Mouse (Mus musculus) heart, embryonic 11.5 days (tissue): Measurements from ENCODE around the gene Mrm1. TPM values are rescaled to one million over a fixed set of nuclear protein-coding genes. Genes with fewer than 3 reads are reported as not detected.

Experiments
- ATAC-seq: fragments of 200-750 bp; cut with Nextera tagmentation; replicated peaks from 2 replicates; pipeline ENCODE4 v1.8.0; 2017; ENCODE audit warnings: moderate library complexity; ENCODE audit not compliant: insufficient number of reproducible peaks, low FRiP score, low TSS enrichment
- H3K27ac ChIP-seq: fragments of 300-500 bp; sonication (generic); 2 replicates; pipeline ENCODE4 v1.5.1; 2014; ENCODE audit warnings: mild to moderate bottlenecking, low read depth, low read length
- H3K27me3 ChIP-seq: fragments of 300-500 bp; sonication (generic); 2 replicates; pipeline ENCODE4 v1.6.1; 2014; ENCODE audit warnings: mild to moderate bottlenecking, low read length, mixed read lengths; ENCODE audit not compliant: control insufficient read depth, insufficient read depth
- H3K36me3 ChIP-seq: fragments of 300-500 bp; sonication (generic); 2 replicates; pipeline ENCODE4 v1.6.1; 2014; ENCODE audit warnings: mild to moderate bottlenecking, low read length, moderate library complexity, mixed read lengths; ENCODE audit not compliant: control insufficient read depth, insufficient read depth
- H3K4me1 ChIP-seq: fragments of 300-500 bp; sonication (generic); 2 replicates; pipeline ENCODE4 v1.6.1; 2014; ENCODE audit warnings: low read length; ENCODE audit not compliant: control insufficient read depth, insufficient read depth
- H3K4me2 ChIP-seq: fragments of 300-500 bp; sonication (generic); 2 replicates; pipeline ENCODE4 v1.6.1; 2014; ENCODE audit warnings: mild to moderate bottlenecking, moderate library complexity
- H3K4me3 ChIP-seq: fragments of 300-500 bp; sonication (generic); 2 replicates; pipeline ENCODE4 v1.5.1; 2014; ENCODE audit warnings: low read depth, low read length
- H3K9ac ChIP-seq: fragments of 300-500 bp; sonication (generic); 2 replicates; pipeline ENCODE4 v1.6.1; 2014; ENCODE audit warnings: mild to moderate bottlenecking, low read depth, low read length, moderate library complexity
- H3K9me3 ChIP-seq: fragments of 300-500 bp; sonication (generic); replicated peaks from 2 replicates; pipeline ENCODE4 v1.6.1; 2016; ENCODE audit warnings: low read length; ENCODE audit not compliant: control insufficient read depth
- WGBS: fragments of 180-500 bp; shearing (Covaris S2); extraction: QIAGEN DNeasy Blood & Tissue Kit; methylation state at CpG from one replicate; pipeline ENCODE4 v1.1.7; 2014; ENCODE audit not compliant: insufficient replicate concordance; 5-methylcytosine and 5-hydroxymethylcytosine counted together
- polyA plus RNA-seq: library from polyadenylated mRNA; unstranded; fragments of >200 nt; fragmentation: Nextera tagmentation; extraction: Ambion mirVana; gene quantifications from 2 replicates; pipeline ENCODE4 v1.2.1, GENCODE M21; 2014

The Mrm1 gene
- 13.0 and 13.4 TPM in 2 replicates for polyA plus RNA-seq

GRCm38 (mm10) chr11:84818961-84819692 is at the start of gene Mrm1:
Gene Mrm1, minus strand, starts transcription at chr11:84819515.
- peak; percentile 70 for ATAC-seq
- H3K27ac ChIP-seq = peak within 1 kb of the TSS; percentile 87
- H3K27me3 ChIP-seq = peaks cover 5% of the 10 kb centered on the region; the same call in 1 of the 2 replicates
- H3K36me3 ChIP-seq = no peaks in the 10 kb centered on the region
- H3K9ac ChIP-seq = peak within 1 kb of the TSS; percentile 85
- peaks cover 20% of the 10 kb centered on the region for H3K4me1 ChIP-seq
- WGBS = under 1% methylated on average over 55 of the region's 55 CpGs
- H3K9me3 ChIP-seq = no peaks in the 10 kb centered on the region
- peak within 1 kb of the TSS; percentile 97 for H3K4me2 ChIP-seq
- peak within 1 kb of the TSS; percentile 65 for H3K4me3 ChIP-seq

- ATAC-seq = no peak
- H3K36me3 ChIP-seq = no peaks in the 10 kb centered on the region
- peak overlapping the region; percentile 84 for H3K4me3 ChIP-seq
- H3K9ac ChIP-seq = peak overlapping the region; percentile 93
- no peaks in the 10 kb centered on the region for H3K27me3 ChIP-seq
- WGBS = 11% methylated on average over 7 of the region's 7 CpGs
- H3K27ac ChIP-seq = peak overlapping the region; percentile 99
- peak overlapping the region; percentile 85 for H3K4me2 ChIP-seq
- no peaks in the 10 kb centered on the region for H3K9me3 ChIP-seq
- H3K4me1 ChIP-seq = peaks cover 9% of the 10 kb centered on the region
Observed at GRCm38 (mm10) chr11:84868786-84869259, 49.5 kb upstream of the Mrm1 start.

- no peak for ATAC-seq
- Histone ChIP-seq H3K9me3 (no peaks in the 10 kb centered on the region), H3K4me2 (peak overlapping the region; percentile 37), H3K27me3 (no peaks in the 10 kb centered on the region), H3K4me1 (peaks cover 9% of the 10 kb centered on the region), H3K36me3 (no peaks in the 10 kb centered on the region), H3K9ac (no peak overlapping the region), H3K4me3 (no peak overlapping the region), H3K27ac (no peak overlapping the region)
- 84% methylated on average over 2 of the region's 2 CpGs for WGBS
Observed at GRCm38 (mm10) chr11:84867586-84867985, 48.3 kb upstream of the Mrm1 start.

- no peaks in the 10 kb centered on the region for H3K27me3 ChIP-seq
- WGBS = 65% methylated on average over 2 of the region's 2 CpGs
- peaks cover 9% of the 10 kb centered on the region for H3K4me1 ChIP-seq
- H3K27ac ChIP-seq = no peak overlapping the region
- H3K36me3 ChIP-seq = peaks cover 3% of the 10 kb centered on the region; the same call in 1 of the 2 replicates
- no peak overlapping the region for H3K4me3 ChIP-seq
- no peaks in the 10 kb centered on the region for H3K9me3 ChIP-seq
- H3K9ac ChIP-seq = no peak overlapping the region
- no peak overlapping the region for H3K4me2 ChIP-seq
- ATAC-seq = no peak
Observed at GRCm38 (mm10) chr11:84865268-84865667, 46.0 kb upstream of the Mrm1 start.

GRCm38 (mm10) chr11:84855285-84855684 is 36.0 kb upstream of the Mrm1 start:
- 92% methylated on average over 6 of the region's 6 CpGs for WGBS
- H3K9ac ChIP-seq = no peak overlapping the region
- H3K4me3 ChIP-seq = no peak overlapping the region
- H3K27me3 ChIP-seq = no peaks in the 10 kb centered on the region
- H3K4me1 ChIP-seq = no peaks in the 10 kb centered on the region
- H3K4me2 ChIP-seq = no peak overlapping the region
- H3K9me3 ChIP-seq = no peaks in the 10 kb centered on the region
- no peak for ATAC-seq
- H3K27ac ChIP-seq = no peak overlapping the region
- H3K36me3 ChIP-seq = peaks cover 9% of the 10 kb centered on the region

- Histone ChIP-seq H3K4me3 (no peak overlapping the region), H3K27me3 (no peaks in the 10 kb centered on the region), H3K4me1 (no peaks in the 10 kb centered on the region), H3K4me2 (no peak overlapping the region), H3K36me3 (peaks cover 6% of the 10 kb centered on the region), H3K9ac (no peak overlapping the region), H3K9me3 (no peaks in the 10 kb centered on the region), H3K27ac (no peak overlapping the region)
- 86% methylated on average over 7 of the region's 7 CpGs for WGBS
- no peak for ATAC-seq
Observed at GRCm38 (mm10) chr11:84847475-84848090, 28.3 kb upstream of the Mrm1 start.

- Histone ChIP-seq H3K9me3 (no peaks in the 10 kb centered on the region), H3K27ac (no peak overlapping the region), H3K27me3 (no peaks in the 10 kb centered on the region), H3K9ac (no peak overlapping the region), H3K4me1 (no peaks in the 10 kb centered on the region), H3K4me3 (no peak overlapping the region), H3K4me2 (no peak overlapping the region), H3K36me3 (peaks cover 5% of the 10 kb centered on the region)
- ATAC-seq = no peak
- 93% methylated on average over 15 of the region's 15 CpGs for WGBS
Observed at GRCm38 (mm10) chr11:84846741-84847474, 27.6 kb upstream of the Mrm1 start.

GRCm38 (mm10) chr11:84839330-84839729 is 20.0 kb upstream of the Mrm1 start:
- Histone ChIP-seq H3K4me2 (no peak overlapping the region), H3K27me3 (no peaks in the 10 kb centered on the region), H3K9ac (no peak overlapping the region), H3K27ac (no peak overlapping the region), H3K4me3 (no peak overlapping the region), H3K9me3 (no peaks in the 10 kb centered on the region), H3K36me3 (peaks cover 27% of the 10 kb centered on the region), H3K4me1 (no peaks in the 10 kb centered on the region)
- ATAC-seq = no peak
- 89% methylated on average over 2 of the region's 2 CpGs for WGBS
